Mouse (Mus musculus) cerebellum, adult 2 months (tissue): ENCODE measurements around the gene Mtmr3. TPM values are rescaled to one million over a fixed set of nuclear protein-coding genes. Genes with fewer than 3 reads are reported as not detected.

Experiments used
- DNase-seq, 2 experiments: peaks; one replicate each; pipeline ENCODE4 v3.0.0; 2021
- H3K27ac ChIP-seq: fragments of 200-500 bp; 2 replicates; pipeline ENCODE4 v1.5.1; 2012; ENCODE audit warnings: low read length, control low read depth, inconsistent platforms; ENCODE audit not compliant: insufficient read depth
- H3K27me3 ChIP-seq: fragments of 200-500 bp; 2 replicates; pipeline ENCODE4 v1.6.1; 2012; ENCODE audit warnings: inconsistent platforms, mild to moderate bottlenecking, low read length, moderate library complexity; ENCODE audit not compliant: control insufficient read depth, insufficient read depth
- H3K4me1 ChIP-seq: fragments of 200-500 bp; 2 replicates; pipeline ENCODE4 v1.6.1; 2011; ENCODE audit warnings: low read length; ENCODE audit not compliant: control insufficient read depth, insufficient read depth
- H3K4me3 ChIP-seq: fragments of 200-500 bp; replicated peaks from 2 replicates; pipeline ENCODE3; 2011; ENCODE audit warnings: mild to moderate bottlenecking, low read depth, low read length, control low read depth; ENCODE audit not compliant: insufficient read depth
- CTCF ChIP-seq: fragments of 200-500 bp; IDR thresholded peaks from 2 replicates; pipeline ENCODE4 v1.5.1; 2011; ENCODE audit warnings: low read depth, mild to moderate bottlenecking, control low read depth, low read length, moderate library complexity, borderline replicate concordance; ENCODE audit not compliant: insufficient read depth
- POLR2A ChIP-seq: fragments of 200-500 bp; IDR thresholded peaks from 2 replicates; pipeline ENCODE4 v1.6.1; 2011; ENCODE audit warnings: low read length, control low read depth, borderline replicate concordance; ENCODE audit not compliant: insufficient read depth
- WGBS: fragments of 180-500 bp; shearing (Covaris S2); methylation state at CpG from one replicate; pipeline ENCODE4 v1.1.7; 2018; 5-methylcytosine and 5-hydroxymethylcytosine counted together
- polyA plus RNA-seq: library from polyadenylated mRNA; depleted of rRNA; stranded (reverse); fragments of >200 nt; gene quantifications from 2 replicates; pipeline ENCODE4 v1.2.3, GENCODE M21; 2012

Gene Mtmr3
- polyA plus RNA-seq, 1 experiment, result 44.4 TPM

DNA sequence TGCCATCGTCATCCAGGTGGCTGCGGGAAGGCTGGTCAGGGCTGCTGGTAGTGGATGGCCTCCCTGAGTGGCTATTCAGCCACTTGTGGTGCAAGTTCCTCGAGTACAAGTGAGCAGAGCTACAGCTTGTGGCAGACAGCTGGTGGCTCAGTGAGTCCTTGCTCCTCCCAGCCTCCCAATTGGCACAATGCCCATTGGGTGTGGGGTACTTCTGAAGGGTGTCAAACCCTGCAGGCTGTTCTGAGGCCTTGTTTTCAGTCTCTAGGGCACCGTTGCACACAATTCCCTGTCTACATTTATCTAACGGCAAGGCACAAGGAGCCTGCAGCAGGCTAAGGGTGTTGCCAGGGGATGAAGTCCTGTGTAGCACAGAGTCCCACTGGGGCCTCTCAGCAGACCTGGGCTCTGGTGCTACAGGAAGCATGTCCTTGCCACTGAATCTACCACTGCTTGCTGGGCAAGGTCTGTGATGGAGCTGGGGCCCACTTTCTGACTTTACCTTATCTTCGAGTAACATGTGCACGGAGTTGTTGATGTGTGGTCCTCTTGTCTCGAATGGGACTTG lies 107.2 kb downstream of the Mtmr3 start:
- WGBS, result 40% methylated on average over 8 of the region's 8 CpGs
- no peaks in the 10 kb centered on the region for H3K27me3 ChIP-seq
- DNase-seq, result peak; percentile 51 to 52
- no peak overlapping the region for H3K4me3 ChIP-seq
- H3K4me1 ChIP-seq, result peaks cover 23% of the 10 kb centered on the region
- TF ChIP-seq POLR2A (no peak), CTCF (no peak)
- H3K27ac ChIP-seq, result no peak overlapping the region

DNA sequence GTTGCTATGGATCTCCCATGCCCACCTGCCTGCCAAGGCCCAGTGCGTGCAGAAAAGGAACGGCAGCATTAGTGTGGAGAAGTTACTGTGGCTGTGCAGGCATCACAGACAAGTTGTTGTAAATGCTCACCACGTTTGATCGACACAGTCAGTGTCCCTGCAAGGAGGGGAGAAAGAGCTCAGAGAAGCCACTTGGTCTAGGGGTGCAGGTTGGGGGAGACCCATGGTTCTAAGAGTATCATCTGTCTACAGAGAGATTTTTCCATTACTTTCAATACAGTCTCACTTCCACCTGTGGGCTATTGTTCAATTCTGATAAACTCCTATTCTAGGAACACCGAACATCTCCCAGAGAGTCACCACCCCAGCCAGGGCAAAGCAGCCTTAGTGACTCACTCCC lies 110.1 kb downstream of the Mtmr3 start:
- Histone ChIP-seq H3K4me3 (no peak overlapping the region), H3K4me1 (peaks cover 23% of the 10 kb centered on the region), H3K27me3 (no peaks in the 10 kb centered on the region), H3K27ac (no peak overlapping the region)
- TF ChIP-seq POLR2A, result no peak
- no peak for TF ChIP-seq CTCF
- WGBS, result 73% methylated on average over 5 of the region's 5 CpGs
- no peak for DNase-seq

GRCm38 (mm10) chr11:4482641-4483040 lies 112.0 kb downstream of the Mtmr3 start:
- no peak for TF ChIP-seq POLR2A
- TF ChIP-seq CTCF, result no peak
- H3K27ac ChIP-seq, result no peak overlapping the region
- whole genome bisulfite sequencing, result 90% methylated on average over 5 of the region's 5 CpGs

GRCm38 (mm10) chr11:4476184-4476697 lies 118.4 kb downstream of the Mtmr3 start:
- WGBS, result 4% methylated on average over 4 of the region's 4 CpGs
- H3K27ac ChIP-seq, result no peak overlapping the region
- TF ChIP-seq CTCF, result no peak
- TF ChIP-seq POLR2A, result no peak
- peaks cover 16% of the 10 kb centered on the region for H3K4me1 ChIP-seq
- peak; percentile 35 to 55 for DNase-seq
- H3K4me3 ChIP-seq, result no peak overlapping the region
- H3K27me3 ChIP-seq, result no peaks in the 10 kb centered on the region

More at GRCm38 (mm10) chr11:4482641-4483040, 112.0 kb downstream of the Mtmr3 start:
- Histone ChIP-seq H3K27me3 (no peaks in the 10 kb centered on the region), H3K4me3 (no peak overlapping the region), H3K4me1 (peaks cover 22% of the 10 kb centered on the region)
- DNase-seq, result no peak

- H3K27me3 ChIP-seq, result no peaks in the 10 kb centered on the region
- peaks cover 15% of the 10 kb centered on the region for H3K4me1 ChIP-seq
- no peak overlapping the region for H3K4me3 ChIP-seq
- 66% methylated on average over 7 of the region's 7 CpGs for WGBS
- H3K27ac ChIP-seq, result no peak overlapping the region
- TF ChIP-seq POLR2A, result no peak
- no peak for TF ChIP-seq CTCF
- DNase-seq, result no peak
These were observed 122.0 kb downstream of the Mtmr3 start for GRCm38 (mm10) chr11:4472464-4473179.

GRCm38 (mm10) chr11:4471734-4472133 lies 122.9 kb downstream of the Mtmr3 start:
- Histone ChIP-seq H3K4me1 (peaks cover 8% of the 10 kb centered on the region), H3K27me3 (no peaks in the 10 kb centered on the region), H3K27ac (no peak overlapping the region), H3K4me3 (no peak overlapping the region)
- no peak for DNase-seq
- TF ChIP-seq POLR2A, result no peak
- TF ChIP-seq CTCF, result no peak
- 62% methylated on average over 5 of the region's 5 CpGs for WGBS

DNA sequence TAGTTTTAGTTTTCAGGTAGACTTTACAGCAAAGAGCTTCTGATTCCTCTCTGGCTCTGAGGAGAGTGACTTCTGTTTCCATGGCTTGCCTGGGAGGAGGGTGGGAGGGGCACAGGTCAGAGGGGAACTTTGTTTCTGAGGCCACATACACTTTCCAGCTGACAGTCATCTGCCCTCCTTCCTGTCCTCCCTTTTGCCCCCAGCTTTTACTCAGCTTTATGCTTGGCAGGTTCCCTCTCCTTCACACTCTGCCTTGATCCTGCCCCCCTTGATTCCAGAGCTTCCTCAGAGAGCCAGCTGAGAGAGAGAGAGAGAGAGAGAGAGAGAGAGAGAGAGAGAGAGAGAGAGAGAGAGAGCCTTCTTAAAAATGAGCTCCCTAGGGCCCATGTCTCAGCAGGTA lies 123.4 kb downstream of the Mtmr3 start:
- Histone ChIP-seq H3K27ac (no peak overlapping the region), H3K27me3 (no peaks in the 10 kb centered on the region), H3K4me3 (no peak overlapping the region), H3K4me1 (peaks cover 4% of the 10 kb centered on the region)
- TF ChIP-seq CTCF (no peak), POLR2A (no peak)
- no peak for DNase-seq

GRCm38 (mm10) chr11:4469091-4469490 lies 125.6 kb downstream of the Mtmr3 start:
- no peak for DNase-seq
- WGBS, result 71% methylated on average over 5 of the region's 5 CpGs
- Histone ChIP-seq H3K27me3 (no peaks in the 10 kb centered on the region), H3K4me3 (no peak overlapping the region), H3K4me1 (no peaks in the 10 kb centered on the region), H3K27ac (no peak overlapping the region)
- no peak for TF ChIP-seq POLR2A
- no peak for TF ChIP-seq CTCF
